Mouse (Mus musculus) kidney, adult 2 months (tissue): ENCODE data around the gene Adamts3.

Source experiments
- CTCF ChIP-seq: fragments of 200-500 bp; conservative IDR thresholded peaks from 2 replicates; pipeline ENCODE4 v1.5.1; 2011; ENCODE audit warnings: low read depth, mild to moderate bottlenecking, control low read depth, low read length, moderate library complexity, mixed read lengths; ENCODE audit not compliant: insufficient read depth, insufficient read length
- POLR2A ChIP-seq: fragments of 200-500 bp; IDR thresholded peaks from one replicate; pipeline ENCODE4 v1.6.1; 2011; ENCODE audit warnings: low read depth, low read length, control low read depth

GRCm38 (mm10) chr5:89687826-89688225 is 195.3 kb downstream of the Adamts3 start:
- TF ChIP-seq CTCF (no peak), POLR2A (no peak)
